13 mouse cellular contexts compared by ENCODE assay signal in the genomic region with DNA sequence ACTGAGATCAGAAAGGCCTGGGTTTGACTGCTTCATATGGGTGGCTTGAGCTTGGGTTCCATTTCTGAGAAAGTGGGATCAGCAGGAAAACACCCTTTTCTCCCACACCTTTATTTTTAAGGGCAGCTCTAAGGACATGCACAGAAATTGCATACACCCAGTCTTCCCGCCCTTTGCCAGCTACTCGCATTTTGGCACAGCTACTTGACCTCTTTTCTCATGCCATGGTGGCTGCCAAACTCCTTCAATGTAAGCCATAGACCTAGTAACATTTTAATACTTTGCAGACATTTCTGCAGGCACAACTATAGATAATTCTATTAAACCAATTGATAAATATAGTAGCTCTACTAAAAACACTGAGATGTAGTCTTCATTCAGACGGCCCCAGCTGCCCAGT.
A peak's percentile ranks its signal among the peaks of the same experiment; 100 is the strongest.
DNase-seq lines count a peak whose midpoint lies in the region; ATAC-seq and TF ChIP-seq lines count a peak whose summit lies in the region.
"Had no signal": no experiment of that assay in that cellular context is flagged by ENCODE, and none has a peak within 500 bp of the region (broad histone marks: within the 10 kb centered on the region; RNA-seq: fewer than 3 reads in every experiment).

No protein-coding gene starts in this region.

- no peak for ATAC-seq in forebrain, embryonic 16.5 days
- ATAC-seq in forebrain, embryonic 13.5 days: no peak
- no peak for ATAC-seq in hindbrain, postnatal 0 days
- ATAC-seq: inflammation-experienced regulatory T-cells, adult 6 months had no signal

- DNase-seq in cerebellum, adult 11-12 months: peak; percentile 70
- peak; percentile 42 to 66 for DNase-seq in cerebellum, postnatal 14 days
- DNase-seq in hindbrain, postnatal 0 days (ENCODE audit: low spot score): no peak
- DNase-seq in spleen, postnatal 14 days (ENCODE audit: low spot score in 2 of 2): no peak
- no peak for DNase-seq in left cerebral cortex, adult 9 months (ENCODE audit: low spot score in 2 of 2)
- DNase-seq: spleen, adult 18-20 months had no signal

- H3K27ac ChIP-seq in forebrain, embryonic 16.5 days (ENCODE audit: low read length): peak overlapping the region; percentile 72
- no peak overlapping the region for H3K27ac ChIP-seq in forebrain, embryonic 13.5 days
- peak overlapping the region; percentile 32; the same call in 1 of the 2 replicates for H3K27ac ChIP-seq in hindbrain, postnatal 0 days
- H3K27ac ChIP-seq: embryonic facial prominence, embryonic 15.5 days; heart, embryonic 15.5 days; lung, embryonic 15.5 days had no signal

- H3K4me2 ChIP-seq in forebrain, embryonic 16.5 days (ENCODE audit: low read length): no peak overlapping the region; the same call in 1 of the 2 replicates
- no peak overlapping the region for H3K4me2 ChIP-seq in forebrain, embryonic 13.5 days
- H3K4me2 ChIP-seq in hindbrain, postnatal 0 days (ENCODE audit: low read depth, low read length): no peak overlapping the region
- H3K4me2 ChIP-seq: embryonic facial prominence, embryonic 15.5 days; heart, embryonic 15.5 days; liver, embryonic 11.5 days; lung, embryonic 15.5 days had no signal

- no peaks in the 10 kb centered on the region for H3K9me3 ChIP-seq in forebrain, embryonic 16.5 days (ENCODE audit: control insufficient read depth, low read length)
- no peaks in the 10 kb centered on the region for H3K9me3 ChIP-seq in forebrain, embryonic 13.5 days (replicated peaks)
- no peaks in the 10 kb centered on the region for H3K9me3 ChIP-seq in hindbrain, postnatal 0 days (ENCODE audit: low read length)
- H3K9me3 ChIP-seq: embryonic facial prominence, embryonic 15.5 days; heart, embryonic 15.5 days; lung, embryonic 15.5 days had no signal

- H3K27me3 ChIP-seq in forebrain, embryonic 16.5 days (replicated peaks; ENCODE audit: control insufficient read depth, insufficient read depth, low read length): no peaks in the 10 kb centered on the region
- no peaks in the 10 kb centered on the region for H3K27me3 ChIP-seq in forebrain, embryonic 13.5 days
- no peaks in the 10 kb centered on the region for H3K27me3 ChIP-seq in hindbrain, postnatal 0 days (ENCODE audit: insufficient read depth, low read length)
- H3K27me3 ChIP-seq: embryonic facial prominence, embryonic 15.5 days; heart, embryonic 15.5 days; lung, embryonic 15.5 days had no signal

- H3K4me3 ChIP-seq in forebrain, embryonic 16.5 days (replicated peaks; ENCODE audit: low read length): no peak overlapping the region
- H3K4me3 ChIP-seq in forebrain, embryonic 13.5 days: no peak overlapping the region
- H3K4me3 ChIP-seq in hindbrain, postnatal 0 days (ENCODE audit: low read length): no peak overlapping the region
- H3K4me3 ChIP-seq: embryonic facial prominence, embryonic 15.5 days; heart, embryonic 15.5 days; lung, embryonic 15.5 days had no signal

- H3K4me1 ChIP-seq in forebrain, embryonic 16.5 days (replicated peaks; ENCODE audit: control insufficient read depth, insufficient read depth, low read length): peaks cover 29% of the 10 kb centered on the region
- H3K4me1 ChIP-seq in forebrain, embryonic 13.5 days: peaks cover 34% of the 10 kb centered on the region
- H3K4me1 ChIP-seq in hindbrain, postnatal 0 days (ENCODE audit: insufficient read depth, low read length): no peaks in the 10 kb centered on the region; the same call in 1 of the 2 replicates
- H3K4me1 ChIP-seq: embryonic facial prominence, embryonic 15.5 days; heart, embryonic 15.5 days; lung, embryonic 15.5 days had no signal

- no peak overlapping the region for H3K9ac ChIP-seq in forebrain, embryonic 16.5 days (replicated peaks; ENCODE audit: low read depth, low read length)
- H3K9ac ChIP-seq in forebrain, embryonic 13.5 days: no peak overlapping the region
- H3K9ac ChIP-seq in hindbrain, postnatal 0 days (replicated peaks; ENCODE audit: low read length): no peak overlapping the region
- H3K9ac ChIP-seq: embryonic facial prominence, embryonic 15.5 days; heart, embryonic 15.5 days; lung, embryonic 15.5 days had no signal

- no peak for TF ChIP-seq CTCF in hindbrain, postnatal 0 days (IDR thresholded peaks at IDR 0.05; ENCODE audit: low read depth)

- 56% methylated on average over 3 of the region's 3 CpGs for WGBS in forebrain, embryonic 16.5 days
- WGBS in forebrain, embryonic 13.5 days: 79% methylated on average over 3 of the region's 3 CpGs
- WGBS in hindbrain, postnatal 0 days: 52% methylated on average over 3 of the region's 3 CpGs

- no peaks in the 10 kb centered on the region for H3K36me3 ChIP-seq in forebrain, embryonic 16.5 days (ENCODE audit: control insufficient read depth, insufficient read depth)
- no peaks in the 10 kb centered on the region for H3K36me3 ChIP-seq in forebrain, embryonic 13.5 days (ENCODE audit: poor library complexity, severe bottlenecking)
- no peaks in the 10 kb centered on the region for H3K36me3 ChIP-seq in hindbrain, postnatal 0 days (ENCODE audit: insufficient read depth, low read length)
- H3K36me3 ChIP-seq: embryonic facial prominence, embryonic 15.5 days; heart, embryonic 15.5 days; lung, embryonic 15.5 days had no signal

Comparison
In these comparisons a context has a peak if more than half of its experiments do, and no peak if none do; other contexts are left out.
1. DNase-seq: peak in cerebellum, adult 11-12 months (single experiment) and cerebellum, postnatal 14 days (2 of 2); none in hindbrain, postnatal 0 days (single experiment), spleen, postnatal 14 days (0 of 2) and left cerebral cortex, adult 9 months (0 of 2).